Mouse (Mus musculus) heart, embryonic 15.5 days (tissue): ENCODE results near the gene Pik3cb. TPM values are rescaled to one million over a fixed set of nuclear protein-coding genes. Genes with fewer than 3 reads are reported as not detected.

ENCODE experiments used
- ATAC-seq: fragments of 200-750 bp; cut with Nextera tagmentation; replicated peaks from 2 replicates; pipeline ENCODE4 v1.8.0; 2017; ENCODE audit warnings: low read depth, moderate TSS enrichment; ENCODE audit not compliant: insufficient number of reproducible peaks, insufficient read depth, low FRiP score
- H3K27ac ChIP-seq: fragments of 300-500 bp; sonication (generic); 2 replicates; pipeline ENCODE4 v1.5.1; 2015; ENCODE audit warnings: mild to moderate bottlenecking, inconsistent platforms
- H3K27me3 ChIP-seq: fragments of 300-500 bp; sonication (generic); 2 replicates; pipeline ENCODE4 v1.6.1; 2015; ENCODE audit warnings: inconsistent platforms
- H3K36me3 ChIP-seq: fragments of 300-500 bp; sonication (generic); 2 replicates; pipeline ENCODE4 v1.6.1; 2015; ENCODE audit warnings: mild to moderate bottlenecking, inconsistent platforms
- H3K4me1 ChIP-seq: fragments of 300-500 bp; sonication (generic); replicated peaks from 2 replicates; pipeline ENCODE4 v1.6.1; 2015; ENCODE audit warnings: inconsistent platforms
- H3K4me2 ChIP-seq: fragments of 300-500 bp; sonication (generic); 2 replicates; pipeline ENCODE4 v1.6.1; 2015; ENCODE audit warnings: inconsistent platforms, mild to moderate bottlenecking, moderate library complexity
- H3K4me3 ChIP-seq: fragments of 300-500 bp; sonication (generic); 2 replicates; pipeline ENCODE4 v1.5.1; 2015; ENCODE audit warnings: mild to moderate bottlenecking, inconsistent platforms
- H3K9ac ChIP-seq: fragments of 300-500 bp; sonication (generic); 2 replicates; pipeline ENCODE4 v1.6.1; 2015; ENCODE audit warnings: mild to moderate bottlenecking, inconsistent platforms
- H3K9me3 ChIP-seq: fragments of 300-500 bp; sonication (generic); replicated peaks from 2 replicates; pipeline ENCODE4 v1.6.1; 2016; ENCODE audit warnings: inconsistent platforms
- WGBS: fragments of 180-500 bp; shearing (Covaris S2); methylation state at CpG from one replicate; pipeline ENCODE4 v1.1.7; 2015; ENCODE audit warnings: mixed read lengths; 5-methylcytosine and 5-hydroxymethylcytosine counted together
- polyA plus RNA-seq: library from polyadenylated mRNA; unstranded; fragments of >200 nt; fragmentation: Nextera tagmentation; extraction: Ambion mirVana; gene quantifications from 2 replicates; pipeline ENCODE4 v1.2.1, GENCODE M21; 2015

Pik3cb gene
- polyA plus RNA-seq, 1 experiment from 2014 or later, result 1.4 TPM

GRCm38 (mm10) chr9:99112409-99112808 is 28.0 kb downstream of the Pik3cb start:
- H3K27ac ChIP-seq, result no peak overlapping the region
- no peak overlapping the region for H3K4me2 ChIP-seq
- no peak for ATAC-seq
- no peaks in the 10 kb centered on the region for H3K9me3 ChIP-seq
- 75% methylated on average over 12 of the region's 12 CpGs for WGBS
- H3K27me3 ChIP-seq, result no peaks in the 10 kb centered on the region
- H3K4me1 ChIP-seq, result no peaks in the 10 kb centered on the region
- no peak overlapping the region for H3K4me3 ChIP-seq
- H3K9ac ChIP-seq, result no peak overlapping the region
- no peaks in the 10 kb centered on the region for H3K36me3 ChIP-seq

GRCm38 (mm10) chr9:99111085-99111484 is 29.3 kb downstream of the Pik3cb start:
- Histone ChIP-seq H3K27me3 (no peaks in the 10 kb centered on the region), H3K4me2 (no peak overlapping the region), H3K27ac (no peak overlapping the region), H3K9ac (no peak overlapping the region), H3K4me3 (no peak overlapping the region), H3K36me3 (no peaks in the 10 kb centered on the region), H3K4me1 (no peaks in the 10 kb centered on the region), H3K9me3 (no peaks in the 10 kb centered on the region)
- 63% methylated on average over 1 of the region's 1 CpGs for WGBS
- no peak for ATAC-seq

DNA sequence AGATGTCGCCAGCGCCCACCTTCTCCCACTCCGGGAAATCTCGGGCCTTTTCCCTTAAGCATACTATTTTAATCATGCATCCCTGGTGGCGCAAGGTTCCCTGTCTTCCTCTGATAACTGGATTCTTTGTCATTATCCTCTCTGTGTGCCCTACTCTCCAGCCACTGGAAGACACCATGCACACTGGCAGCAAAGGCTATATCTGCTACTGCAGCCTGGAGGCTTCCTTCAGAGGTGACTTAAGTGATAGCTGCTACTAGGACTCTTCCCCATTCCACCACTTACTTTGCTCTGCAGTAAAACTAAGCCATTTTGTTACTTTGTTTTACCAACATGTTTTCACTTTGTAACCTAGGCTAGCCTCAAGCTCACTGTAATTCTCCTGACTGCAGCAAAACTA is 30.2 kb downstream of the Pik3cb start:
- H3K4me2 ChIP-seq, result no peak overlapping the region
- H3K9ac ChIP-seq, result no peak overlapping the region
- 59% methylated on average over 5 of the region's 5 CpGs for WGBS
- no peak overlapping the region for H3K4me3 ChIP-seq
- H3K9me3 ChIP-seq, result no peaks in the 10 kb centered on the region
- H3K27ac ChIP-seq, result no peak overlapping the region
- no peaks in the 10 kb centered on the region for H3K27me3 ChIP-seq
- H3K36me3 ChIP-seq, result no peaks in the 10 kb centered on the region; the same call in 1 of the 2 replicates
- ATAC-seq, result no peak
- no peaks in the 10 kb centered on the region for H3K4me1 ChIP-seq

DNA sequence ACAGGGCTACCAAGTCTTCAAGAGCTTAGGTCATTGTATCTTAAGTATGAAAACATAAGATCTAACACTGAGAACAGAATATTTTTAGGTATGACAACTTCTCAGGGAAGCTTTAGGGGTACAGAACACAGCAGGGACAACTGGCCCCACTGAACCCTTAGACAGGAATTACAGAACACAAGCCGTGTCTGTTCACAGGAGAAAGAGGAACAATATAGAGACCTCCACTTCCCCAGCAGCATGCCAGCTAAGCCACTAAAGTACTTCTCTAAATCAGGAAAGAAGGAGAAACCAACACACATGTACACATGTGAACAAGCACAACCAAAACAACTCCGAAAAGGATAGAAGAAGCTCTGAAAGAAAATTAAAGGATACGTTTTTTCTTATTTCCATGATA is 30.8 kb downstream of the Pik3cb start:
- no peak overlapping the region for H3K4me2 ChIP-seq
- no peaks in the 10 kb centered on the region for H3K4me1 ChIP-seq
- H3K9me3 ChIP-seq, result no peaks in the 10 kb centered on the region
- H3K36me3 ChIP-seq, result peaks cover 2% of the 10 kb centered on the region; the same call in 1 of the 2 replicates
- ATAC-seq, result no peak
- 67% methylated on average over 3 of the region's 3 CpGs for WGBS
- H3K27me3 ChIP-seq, result no peaks in the 10 kb centered on the region
- H3K27ac ChIP-seq, result no peak overlapping the region
- no peak overlapping the region for H3K9ac ChIP-seq
- no peak overlapping the region for H3K4me3 ChIP-seq

- Histone ChIP-seq H3K9ac (no peak overlapping the region), H3K4me2 (no peak overlapping the region), H3K27me3 (no peaks in the 10 kb centered on the region), H3K36me3 (peaks cover 5% of the 10 kb centered on the region; the same call in 1 of the 2 replicates), H3K4me3 (no peak overlapping the region), H3K27ac (no peak overlapping the region), H3K9me3 (no peaks in the 10 kb centered on the region), H3K4me1 (no peaks in the 10 kb centered on the region)
- 93% methylated on average over 2 of the region's 2 CpGs for WGBS
- no peak for ATAC-seq
Measured at GRCm38 (mm10) chr9:99104449-99104848, 36.0 kb downstream of the Pik3cb start.

DNA sequence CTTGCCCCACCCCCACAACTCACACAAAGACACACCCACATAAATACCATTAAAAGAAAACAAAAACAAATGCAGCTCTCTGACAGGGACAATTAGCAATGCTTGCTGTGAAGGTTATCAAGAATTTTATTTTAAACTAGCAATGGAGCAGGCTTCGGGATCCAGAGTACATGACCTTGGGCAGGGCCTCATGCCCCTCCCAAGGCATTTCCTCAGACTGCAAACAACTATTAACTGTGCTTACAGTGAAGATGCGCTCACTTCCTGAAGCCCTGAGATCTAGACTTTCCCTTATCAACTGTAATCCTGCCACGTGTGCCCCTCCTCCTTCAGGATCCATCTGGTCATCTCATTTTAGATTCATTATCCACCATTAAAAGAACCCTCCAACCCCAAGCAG is 36.6 kb downstream of the Pik3cb start:
- H3K27ac ChIP-seq, result no peak overlapping the region
- H3K9ac ChIP-seq, result no peak overlapping the region
- peaks cover 5% of the 10 kb centered on the region; the same call in 1 of the 2 replicates for H3K36me3 ChIP-seq
- no peak for ATAC-seq
- H3K27me3 ChIP-seq, result no peaks in the 10 kb centered on the region
- no peaks in the 10 kb centered on the region for H3K9me3 ChIP-seq
- H3K4me1 ChIP-seq, result peaks cover 3% of the 10 kb centered on the region
- H3K4me3 ChIP-seq, result no peak overlapping the region
- no peak overlapping the region for H3K4me2 ChIP-seq
- 63% methylated on average over 3 of the region's 3 CpGs for WGBS

GRCm38 (mm10) chr9:99098482-99099129 is 41.8 kb downstream of the Pik3cb start:
- Histone ChIP-seq H3K27me3 (no peaks in the 10 kb centered on the region), H3K4me1 (peaks cover 11% of the 10 kb centered on the region), H3K4me3 (no peak overlapping the region), H3K27ac (peak overlapping the region; percentile 62), H3K9ac (no peak overlapping the region), H3K4me2 (peak overlapping the region; percentile 5; the same call in 1 of the 2 replicates), H3K9me3 (no peaks in the 10 kb centered on the region), H3K36me3 (no peaks in the 10 kb centered on the region)
- peak; percentile 58 for ATAC-seq
- 20% methylated on average over 11 of the region's 11 CpGs for WGBS

- H3K9me3 ChIP-seq, result no peaks in the 10 kb centered on the region
- H3K9ac ChIP-seq, result no peak overlapping the region
- no peak for ATAC-seq
- no peak overlapping the region for H3K27ac ChIP-seq
- peaks cover 11% of the 10 kb centered on the region for H3K4me1 ChIP-seq
- H3K4me3 ChIP-seq, result no peak overlapping the region
- no peaks in the 10 kb centered on the region for H3K36me3 ChIP-seq
- 48% methylated on average over 1 of the region's 1 CpGs for WGBS
- H3K27me3 ChIP-seq, result no peaks in the 10 kb centered on the region
- H3K4me2 ChIP-seq, result no peak overlapping the region
Measured at GRCm38 (mm10) chr9:99097668-99098067, 42.8 kb downstream of the Pik3cb start.

DNA sequence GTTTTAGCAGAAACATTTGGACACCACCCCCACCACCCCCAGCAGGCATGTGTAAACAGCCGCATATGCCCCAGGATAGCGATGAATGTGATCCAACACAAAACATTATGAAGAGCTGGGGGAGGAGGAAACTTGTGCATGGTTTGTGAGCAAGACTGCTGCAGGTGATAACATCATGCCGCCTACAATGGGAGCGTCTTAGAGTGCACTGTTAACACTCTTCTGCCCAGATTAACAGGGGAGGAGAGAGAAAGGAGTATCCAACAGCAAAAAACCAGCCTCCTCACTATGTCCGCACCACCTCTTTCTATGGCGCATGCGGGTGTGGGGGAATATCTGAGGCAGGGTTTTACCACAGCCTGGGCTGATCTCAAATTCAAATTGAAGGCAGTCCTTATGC is 45.2 kb downstream of the Pik3cb start:
- ATAC-seq, result no peak
- no peaks in the 10 kb centered on the region for H3K36me3 ChIP-seq
- H3K27me3 ChIP-seq, result no peaks in the 10 kb centered on the region
- H3K4me3 ChIP-seq, result no peak overlapping the region
- H3K4me1 ChIP-seq, result peaks cover 11% of the 10 kb centered on the region
- H3K27ac ChIP-seq, result no peak overlapping the region
- no peak overlapping the region for H3K4me2 ChIP-seq
- no peaks in the 10 kb centered on the region for H3K9me3 ChIP-seq
- H3K9ac ChIP-seq, result no peak overlapping the region
- 69% methylated on average over 7 of the region's 7 CpGs for WGBS

DNA sequence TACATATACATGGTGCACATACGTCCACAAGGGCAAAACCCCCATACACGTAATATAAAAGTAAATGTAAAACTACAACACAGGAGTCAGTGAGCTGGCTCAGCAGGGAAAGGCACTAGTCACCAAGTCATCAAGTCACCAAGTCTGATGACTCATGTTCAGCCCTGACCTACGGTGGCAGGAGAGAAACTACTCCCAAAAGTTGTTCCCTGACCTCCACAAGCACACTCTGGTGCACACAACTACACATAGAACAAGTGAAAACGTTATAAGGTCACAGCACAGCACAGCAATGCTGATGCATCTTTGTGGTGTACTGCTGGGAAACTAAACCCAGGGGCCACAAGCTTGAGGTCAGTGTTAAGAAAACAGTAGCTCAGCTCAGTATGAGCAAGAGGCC is 49.9 kb downstream of the Pik3cb start:
- WGBS, result 72% methylated on average over 4 of the region's 4 CpGs
- Histone ChIP-seq H3K27me3 (no peaks in the 10 kb centered on the region), H3K9ac (no peak overlapping the region), H3K9me3 (no peaks in the 10 kb centered on the region), H3K27ac (no peak overlapping the region), H3K4me1 (no peaks in the 10 kb centered on the region), H3K4me2 (no peak overlapping the region), H3K36me3 (no peaks in the 10 kb centered on the region), H3K4me3 (no peak overlapping the region)
- ATAC-seq, result no peak

- no peak overlapping the region for H3K4me2 ChIP-seq
- H3K9me3 ChIP-seq, result no peaks in the 10 kb centered on the region
- H3K27ac ChIP-seq, result no peak overlapping the region
- WGBS, result 87% methylated on average over 4 of the region's 4 CpGs
- no peaks in the 10 kb centered on the region for H3K4me1 ChIP-seq
- H3K9ac ChIP-seq, result no peak overlapping the region
- ATAC-seq, result no peak
- H3K27me3 ChIP-seq, result no peaks in the 10 kb centered on the region
- H3K36me3 ChIP-seq, result no peaks in the 10 kb centered on the region
- no peak overlapping the region for H3K4me3 ChIP-seq
Measured at GRCm38 (mm10) chr9:99089904-99090303, 50.5 kb downstream of the Pik3cb start.

DNA sequence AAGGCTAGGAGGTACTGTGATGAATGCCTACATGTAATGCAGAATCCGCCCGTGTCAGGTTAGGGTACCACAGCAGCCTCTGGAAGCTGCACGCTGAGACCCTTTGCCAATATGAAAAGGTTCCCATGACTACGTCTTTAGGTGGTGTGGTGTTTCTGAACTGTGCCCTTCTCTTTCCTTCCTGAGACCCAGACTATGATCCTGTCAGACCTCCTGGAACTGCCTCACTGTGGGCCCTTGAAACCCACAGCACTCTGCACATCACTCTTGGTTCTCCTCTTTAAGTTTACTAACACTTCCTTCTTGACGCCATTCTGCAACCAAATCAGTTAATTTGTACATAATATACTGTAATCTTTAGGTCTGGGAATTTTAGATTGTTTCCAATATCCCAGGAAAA is 58.7 kb downstream of the Pik3cb start:
- no peaks in the 10 kb centered on the region for H3K36me3 ChIP-seq
- no peaks in the 10 kb centered on the region for H3K27me3 ChIP-seq
- no peak overlapping the region for H3K9ac ChIP-seq
- H3K4me1 ChIP-seq, result no peaks in the 10 kb centered on the region
- no peak overlapping the region for H3K4me2 ChIP-seq
- 87% methylated on average over 5 of the region's 5 CpGs for WGBS
- no peak for ATAC-seq
- no peak overlapping the region for H3K4me3 ChIP-seq
- no peaks in the 10 kb centered on the region for H3K9me3 ChIP-seq
- H3K27ac ChIP-seq, result no peak overlapping the region
